Mouse (Mus musculus): ENCODE data around the gene Neb.

DNA sequence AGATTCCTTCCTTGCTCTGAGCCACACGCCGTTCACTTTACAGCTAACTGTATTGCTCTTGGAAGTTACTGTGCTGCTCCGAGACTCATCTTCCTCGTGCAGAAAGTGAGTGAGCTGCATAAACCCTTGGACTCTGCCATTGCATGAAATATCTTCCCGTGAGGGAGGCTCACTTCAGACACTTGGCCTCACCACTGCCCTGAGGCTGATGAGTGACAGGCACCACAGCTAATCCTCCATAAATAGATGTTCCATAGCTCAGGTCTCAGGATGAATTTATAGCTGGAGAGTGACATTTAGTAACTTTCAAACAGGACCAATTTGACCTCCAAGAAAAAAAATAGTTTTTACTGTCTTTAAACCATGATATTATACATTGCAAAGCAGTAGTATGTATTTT is 20.1 kb downstream of the Neb start:
- no peak for TF ChIP-seq CTCF (IDR thresholded peaks at IDR 0.05; ENCODE audit: control insufficient read depth, insufficient read depth, insufficient replicate concordance, low read depth, low read length)
- no peak for TF ChIP-seq POLR2A (IDR thresholded peaks at IDR 0.05; ENCODE audit: control insufficient read depth, low read depth, low read length)

Data from testis, adult 2 months (tissue).